ENCODE assay signal across 8 mouse cellular contexts in genomic region chr5:26903786-26904185, GRCm38 (mm10).
DNase-seq lines count a peak whose midpoint lies in the region; ATAC-seq and TF ChIP-seq lines count a peak whose summit lies in the region.

No protein-coding gene starts in this region.

- H3K4me3 ChIP-seq in embryonic facial prominence, embryonic 11.5 days (ENCODE audit: low read depth, low read length) = no peak overlapping the region
- peak overlapping the region; percentile 47 for H3K4me3 ChIP-seq in hindbrain, postnatal 0 days (ENCODE audit: low read length)
- no peak overlapping the region for H3K4me3 ChIP-seq in limb, embryonic 15.5 days
- no peak overlapping the region for H3K4me3 ChIP-seq in stomach, postnatal 0 days (ENCODE audit: low read depth, low read length)

- no peaks in the 10 kb centered on the region for H3K27me3 ChIP-seq in embryonic facial prominence, embryonic 11.5 days (ENCODE audit: control insufficient read depth, insufficient read depth, low read length)
- H3K27me3 ChIP-seq in hindbrain, postnatal 0 days (ENCODE audit: insufficient read depth, low read length) = no peaks in the 10 kb centered on the region
- H3K27me3 ChIP-seq in limb, embryonic 15.5 days = peaks cover 12% of the 10 kb centered on the region; the same call in 1 of the 2 replicates
- no peaks in the 10 kb centered on the region for H3K27me3 ChIP-seq in stomach, postnatal 0 days (ENCODE audit: control insufficient read depth, insufficient read depth, low read length)

- no peaks in the 10 kb centered on the region for H3K36me3 ChIP-seq in embryonic facial prominence, embryonic 11.5 days (replicated peaks; ENCODE audit: control insufficient read depth, insufficient read depth, low read depth, low read length)
- no peaks in the 10 kb centered on the region for H3K36me3 ChIP-seq in hindbrain, postnatal 0 days (ENCODE audit: insufficient read depth, low read length)
- no peaks in the 10 kb centered on the region for H3K36me3 ChIP-seq in limb, embryonic 15.5 days
- H3K36me3 ChIP-seq in stomach, postnatal 0 days (ENCODE audit: control insufficient read depth, insufficient read depth, low read length) = no peaks in the 10 kb centered on the region

- peak; percentile 10; the same call in 1 of the 2 replicates for ATAC-seq in embryonic facial prominence, embryonic 11.5 days (replicated peaks; ENCODE audit: insufficient number of reproducible peaks, low FRiP score, low TSS enrichment, low read depth)
- ATAC-seq in hindbrain, postnatal 0 days = peak; percentile 65
- peak; percentile 44; the same call in 1 of the 2 replicates for ATAC-seq in limb, embryonic 15.5 days (ENCODE audit: insufficient number of reproducible peaks, low FRiP score, low TSS enrichment, low read depth)
- ATAC-seq in stomach, postnatal 0 days (ENCODE audit: low FRiP score, low TSS enrichment) = no peak

- no peaks in the 10 kb centered on the region for H3K9me3 ChIP-seq in embryonic facial prominence, embryonic 11.5 days (replicated peaks; ENCODE audit: control insufficient read depth, low read length)
- H3K9me3 ChIP-seq in hindbrain, postnatal 0 days (ENCODE audit: low read length) = no peaks in the 10 kb centered on the region
- no peaks in the 10 kb centered on the region for H3K9me3 ChIP-seq in limb, embryonic 15.5 days
- H3K9me3 ChIP-seq in stomach, postnatal 0 days (ENCODE audit: control insufficient read depth, low read length) = no peaks in the 10 kb centered on the region

- DNase-seq in adrenal gland, postnatal 10 days = peak; percentile 8
- no peak for DNase-seq in adrenal gland, adult 18-20 months (ENCODE audit: low spot score in 2 of 2)
- DNase-seq in ES-CJ7 (ENCODE audit: low read depth, low spot score) = peak; percentile 87
- peak; percentile 39 for DNase-seq in embryonic facial prominence, embryonic 11.5 days (ENCODE audit: low spot score)
- DNase-seq in hindbrain, postnatal 0 days (ENCODE audit: low spot score) = peak; percentile 73
- DNase-seq in stomach, postnatal 0 days (ENCODE audit: low spot score) = no peak
- DNase-seq in gastrocnemius, adult 18-20 months (ENCODE audit: low spot score) = no peak

- H3K4me1 ChIP-seq in embryonic facial prominence, embryonic 11.5 days (ENCODE audit: control insufficient read depth, insufficient read depth, low read length) = no peaks in the 10 kb centered on the region
- H3K4me1 ChIP-seq in hindbrain, postnatal 0 days (ENCODE audit: insufficient read depth, low read length) = peaks cover 3% of the 10 kb centered on the region
- peaks cover 14% of the 10 kb centered on the region for H3K4me1 ChIP-seq in limb, embryonic 15.5 days
- no peaks in the 10 kb centered on the region for H3K4me1 ChIP-seq in stomach, postnatal 0 days (replicated peaks; ENCODE audit: control insufficient read depth, insufficient read depth)

- no peak overlapping the region for H3K27ac ChIP-seq in embryonic facial prominence, embryonic 11.5 days (replicated peaks; ENCODE audit: low read depth, low read length)
- peak overlapping the region; percentile 67; the same call in 1 of the 2 replicates for H3K27ac ChIP-seq in hindbrain, postnatal 0 days
- H3K27ac ChIP-seq in limb, embryonic 15.5 days = no peak overlapping the region
- no peak overlapping the region for H3K27ac ChIP-seq in stomach, postnatal 0 days (replicated peaks)

- WGBS in embryonic facial prominence, embryonic 11.5 days = 4% methylated on average over 9 of the region's 9 CpGs
- 4% methylated on average over 9 of the region's 9 CpGs for WGBS in hindbrain, postnatal 0 days
- WGBS in limb, embryonic 15.5 days = 6% methylated on average over 9 of the region's 9 CpGs
- 5% methylated on average over 9 of the region's 9 CpGs for WGBS in stomach, postnatal 0 days

- H3K4me2 ChIP-seq in embryonic facial prominence, embryonic 11.5 days (ENCODE audit: low read depth, low read length) = peak overlapping the region; percentile 63
- peak overlapping the region; percentile 75 for H3K4me2 ChIP-seq in hindbrain, postnatal 0 days (ENCODE audit: low read depth, low read length)
- peak overlapping the region; percentile 54; the same call in 1 of the 2 replicates for H3K4me2 ChIP-seq in limb, embryonic 15.5 days
- H3K4me2 ChIP-seq in stomach, postnatal 0 days (replicated peaks; ENCODE audit: low read depth) = no peak overlapping the region

- TF ChIP-seq CTCF in hindbrain, postnatal 0 days (IDR thresholded peaks at IDR 0.05; ENCODE audit: low read depth) = peak; percentile 71
- TF ChIP-seq CTCF in stomach, postnatal 0 days (IDR thresholded peaks at IDR 0.05; ENCODE audit: low read depth) = peak; percentile 53

- TF ChIP-seq EP300 in stomach, postnatal 0 days (optimal IDR thresholded peaks at IDR 0.05) = no peak

- no peak overlapping the region for H3K9ac ChIP-seq in embryonic facial prominence, embryonic 11.5 days (replicated peaks; ENCODE audit: low read length)
- no peak overlapping the region for H3K9ac ChIP-seq in hindbrain, postnatal 0 days (replicated peaks; ENCODE audit: low read length)
- no peak overlapping the region for H3K9ac ChIP-seq in limb, embryonic 15.5 days
- no peak overlapping the region for H3K9ac ChIP-seq in stomach, postnatal 0 days (ENCODE audit: low read length)

Comparison
In these comparisons a context has a peak if more than half of its experiments do, and no peak if none do; other contexts are left out.
1. DNase-seq: peak in adrenal gland, postnatal 10 days (single experiment), ES-CJ7 (single experiment), embryonic facial prominence, embryonic 11.5 days (single experiment) and hindbrain, postnatal 0 days (single experiment); none in adrenal gland, adult 18-20 months (0 of 2), stomach, postnatal 0 days (single experiment) and gastrocnemius, adult 18-20 months (single experiment).